Mouse (Mus musculus) megakaryocyte, adult 5-6 weeks (primary cell): ENCODE results near the gene Chn2. TPM values are rescaled to one million over a fixed set of nuclear protein-coding genes. Genes with fewer than 3 reads are reported as not detected.
A peak's percentile ranks its signal among the peaks of the same experiment; 100 is the strongest.

ENCODE experiments used
- ATAC-seq: 2 replicates; pipeline ENCODE4 v1.8.0; 2016; ENCODE audit warnings: mild to moderate bottlenecking, inconsistent platforms; ENCODE audit not compliant: poor library complexity, severe bottlenecking
- total RNA-seq, 2 experiments: library from RNA; stranded (forward) in 1 of 2; stranded (reverse) in 1 of 2; fragments of 153-499, 151-499 nt in 1 of 2; fragments of 221-1000, 200-1000 nt in 1 of 2; gene quantifications; 2 replicates each; pipeline versions ENCODE4 v1.2.3 to v1.2.4; 2015 to 2017

Gene Chn2
- total RNA-seq, 2 experiments from 2014 or later, result 21.0 to 21.5 TPM

DNA sequence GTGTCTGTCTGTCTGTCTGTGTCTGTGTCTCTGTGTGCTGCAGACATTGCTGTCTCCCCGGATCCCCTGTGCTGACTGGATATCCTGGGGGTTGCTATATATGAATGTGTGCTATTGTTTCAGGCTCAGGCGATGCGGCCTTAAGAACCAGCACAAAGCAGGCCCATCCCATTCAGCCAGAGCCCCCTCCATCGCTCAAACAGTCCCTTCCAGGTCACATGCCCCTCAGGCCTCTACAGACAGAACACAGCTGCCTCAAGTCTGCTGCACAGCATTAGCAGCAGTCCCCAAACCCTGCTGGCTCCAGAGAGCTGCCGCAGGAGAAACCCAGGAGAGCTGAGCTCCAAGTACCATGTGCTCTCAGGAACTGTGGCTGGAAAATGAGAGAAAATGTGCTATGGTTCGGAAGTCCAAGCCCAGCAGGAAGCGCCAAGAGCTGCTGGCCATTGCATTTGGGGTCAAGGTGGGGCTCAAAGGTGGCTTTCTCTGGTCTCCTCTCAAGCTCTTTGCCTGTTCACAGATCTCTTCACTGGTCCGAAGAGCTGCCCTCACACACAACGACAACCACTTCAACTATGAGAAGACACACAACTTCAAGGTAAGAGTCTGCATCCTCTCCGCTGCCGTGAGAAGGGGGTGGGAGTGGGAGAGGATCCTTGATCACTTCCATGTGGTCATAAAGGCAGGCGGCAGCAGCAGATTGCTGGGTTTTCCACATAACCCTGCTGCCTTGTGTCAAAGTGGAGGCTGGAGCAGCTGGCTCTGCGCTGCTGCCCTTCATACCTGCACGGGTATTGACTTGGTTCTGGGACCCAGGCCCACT, 233.4 kb downstream of the Chn2 start:
- ATAC-seq, result no peak

DNA sequence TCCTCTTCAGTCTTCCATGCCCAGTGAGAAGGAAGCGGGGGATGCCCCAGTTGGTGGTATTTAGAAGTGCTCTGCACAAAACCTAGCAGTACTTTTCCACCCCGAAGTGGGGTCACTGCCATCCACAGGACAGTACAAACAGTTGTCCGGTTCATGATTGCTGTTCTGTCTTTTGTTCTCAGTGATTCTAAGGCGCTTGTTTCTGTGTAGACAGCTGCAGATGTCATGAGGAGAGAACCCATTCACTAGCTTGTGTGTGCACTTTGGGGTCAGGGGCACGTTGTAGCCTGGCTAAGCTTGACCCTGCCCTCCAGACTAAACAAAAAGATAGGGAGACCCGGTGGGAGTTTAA, 234.0 kb downstream of the Chn2 start:
- ATAC-seq, result no peak

DNA sequence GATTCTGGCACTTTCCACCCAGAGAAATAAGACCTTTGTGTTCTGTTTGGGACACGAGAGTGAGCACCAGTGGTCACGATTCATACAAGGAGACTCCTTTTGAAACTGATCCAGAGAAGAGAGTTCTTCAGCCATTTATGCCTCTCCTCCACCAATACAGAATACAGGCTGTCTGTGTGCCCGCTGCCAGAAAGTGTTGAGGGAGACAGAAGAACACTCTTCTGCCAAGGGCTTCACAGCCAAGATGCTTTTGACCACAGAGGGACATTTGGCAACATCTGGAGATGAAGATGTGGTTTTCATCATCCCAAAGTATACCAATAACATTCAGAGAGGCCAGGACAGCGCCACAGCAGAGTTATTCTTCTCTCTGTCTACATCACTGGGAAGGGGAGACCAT, 237.9 kb downstream of the Chn2 start:
- no peak for ATAC-seq

DNA sequence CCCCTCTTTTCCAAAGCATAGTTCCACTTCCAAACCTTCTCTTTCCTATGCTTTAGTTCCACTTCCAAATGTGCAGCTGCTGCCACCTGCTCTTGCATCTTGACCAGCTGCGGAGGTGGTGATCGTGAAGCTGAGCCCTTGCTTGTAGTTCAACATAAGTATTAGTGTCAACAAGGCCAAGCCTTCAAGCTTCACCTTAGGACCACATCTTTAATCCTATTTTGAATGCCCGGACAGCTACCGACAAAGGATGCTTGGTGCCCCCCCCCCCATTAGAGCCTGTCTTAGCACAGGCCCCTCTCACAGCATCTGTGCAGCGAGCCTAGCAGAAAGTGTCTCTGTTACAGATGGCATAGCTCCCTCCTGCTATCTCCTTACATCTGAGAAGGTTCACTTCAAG, 238.5 kb downstream of the Chn2 start:
- ATAC-seq, result no peak

DNA sequence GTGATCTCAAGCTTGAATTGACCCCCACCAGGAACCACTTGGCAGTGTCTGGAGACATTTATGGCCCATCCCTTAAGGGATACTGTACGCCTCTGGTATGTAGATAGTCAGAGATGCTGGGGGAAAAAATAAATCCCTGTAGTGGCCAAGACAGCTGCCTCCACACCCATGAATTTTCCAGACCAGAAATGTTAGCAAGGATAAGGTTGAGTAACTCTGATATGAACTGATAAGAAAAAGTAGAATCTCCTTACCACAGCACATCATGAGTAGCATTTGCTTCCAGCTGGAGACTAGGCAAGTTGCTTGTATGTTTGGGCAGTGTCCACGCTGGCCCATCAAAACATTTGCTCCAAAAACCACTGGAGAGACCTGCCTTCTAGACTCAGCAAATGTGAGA, 239.3 kb downstream of the Chn2 start:
- no peak for ATAC-seq

DNA sequence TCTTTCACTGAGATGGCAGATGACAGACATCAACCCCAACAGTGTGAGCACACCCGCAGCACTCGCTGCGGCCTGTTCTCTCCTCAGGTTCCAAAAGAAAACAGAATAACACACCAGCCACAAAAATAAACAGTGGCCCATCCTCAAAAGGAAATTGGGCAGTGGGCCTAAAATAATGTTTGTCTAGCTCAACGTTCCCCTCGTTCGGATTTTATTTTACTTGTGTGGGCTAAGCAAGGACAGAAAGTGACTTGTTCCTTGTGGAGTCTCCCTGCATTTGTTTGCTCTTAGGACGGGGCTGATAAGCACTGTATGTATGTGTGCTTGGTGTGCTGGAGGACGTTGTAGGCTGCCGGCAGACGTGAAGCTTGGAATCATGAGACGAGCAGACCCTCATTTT, 240.0 kb downstream of the Chn2 start:
- no peak for ATAC-seq

DNA sequence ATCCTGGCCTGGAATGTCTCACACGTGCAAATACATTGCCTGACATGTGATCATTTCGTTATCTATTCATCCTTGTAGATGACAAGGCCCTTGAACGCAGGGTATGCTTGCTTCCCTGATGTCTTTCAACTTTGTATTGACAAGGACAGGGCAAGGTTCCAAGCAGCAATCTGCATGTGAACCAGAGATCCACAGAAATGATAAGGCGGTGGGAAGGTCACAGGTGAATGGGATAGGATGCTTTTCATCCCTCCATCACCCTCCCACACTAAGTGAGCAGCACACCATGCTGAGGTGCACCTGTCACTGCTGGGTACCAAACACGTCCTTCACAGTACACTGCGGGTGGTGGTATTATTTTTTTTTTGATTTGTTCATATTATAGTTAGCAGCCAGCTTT, 240.9 kb downstream of the Chn2 start:
- ATAC-seq, result no peak

DNA sequence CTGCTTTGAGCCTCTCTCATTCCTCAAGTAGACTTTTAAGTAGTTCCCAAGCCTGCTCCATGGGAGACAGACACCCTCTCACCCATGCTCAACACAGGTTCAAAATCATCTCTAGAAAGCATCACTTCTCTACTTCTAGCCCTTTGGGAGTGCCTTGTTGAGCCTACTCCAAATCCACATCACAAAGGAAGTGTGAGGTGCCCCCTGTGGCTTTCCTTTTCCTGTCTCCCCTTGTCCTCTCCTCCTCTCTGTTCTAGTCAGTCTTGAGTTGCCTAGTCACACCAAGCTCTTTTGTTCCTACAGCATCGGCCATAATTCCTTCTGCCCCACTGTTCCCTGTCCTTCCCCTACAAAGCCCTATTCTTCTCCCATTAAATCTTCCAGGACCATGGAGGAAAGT, 243.9 kb downstream of the Chn2 start:
- ATAC-seq, result no peak

DNA sequence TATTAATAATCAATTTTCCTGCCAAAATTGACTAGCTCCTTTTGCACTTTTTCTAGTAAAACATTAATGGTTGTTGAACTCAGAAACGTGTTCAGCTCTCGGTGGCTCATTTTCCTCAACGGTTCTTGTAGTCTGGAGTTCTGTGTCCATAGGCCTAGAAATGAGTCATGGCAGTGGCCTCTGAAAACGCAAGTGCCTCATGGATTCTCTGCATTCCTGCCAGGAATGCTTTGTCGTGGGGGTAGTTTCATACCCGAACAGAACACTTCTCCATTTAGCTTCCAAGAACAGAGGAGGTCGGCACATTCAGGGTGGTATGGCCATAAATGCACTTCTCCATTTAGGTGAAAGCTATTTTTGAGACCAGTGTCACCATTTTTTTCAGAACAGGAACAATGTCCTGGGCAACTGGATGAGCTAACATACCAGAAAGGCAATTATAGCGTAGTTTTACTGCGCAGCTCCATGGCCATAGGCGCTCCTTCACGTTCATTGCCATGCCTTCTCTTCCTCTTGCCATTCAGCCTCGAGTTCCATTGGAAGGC, 244.9 kb downstream of the Chn2 start:
- ATAC-seq, result peak; percentile 74

DNA sequence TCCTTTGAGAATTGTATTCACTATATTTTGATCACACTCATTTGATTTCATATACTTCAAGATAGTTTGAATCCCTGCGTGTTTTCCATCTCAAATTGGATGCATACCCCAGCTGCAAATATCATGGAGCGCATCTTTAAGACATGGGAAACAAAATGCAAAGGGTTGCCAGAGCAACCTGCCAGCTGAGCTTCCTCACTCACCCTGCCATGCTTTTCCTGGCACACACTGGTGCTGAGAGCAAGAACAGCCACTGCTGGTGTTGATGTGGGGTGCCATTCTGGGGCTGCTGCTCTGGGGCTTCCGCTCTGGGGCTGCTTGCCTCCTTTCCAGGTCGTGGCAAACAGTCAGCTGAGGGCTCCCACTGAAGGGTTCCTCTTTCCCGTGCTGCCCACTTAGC, 247.5 kb downstream of the Chn2 start:
- no peak for ATAC-seq

DNA sequence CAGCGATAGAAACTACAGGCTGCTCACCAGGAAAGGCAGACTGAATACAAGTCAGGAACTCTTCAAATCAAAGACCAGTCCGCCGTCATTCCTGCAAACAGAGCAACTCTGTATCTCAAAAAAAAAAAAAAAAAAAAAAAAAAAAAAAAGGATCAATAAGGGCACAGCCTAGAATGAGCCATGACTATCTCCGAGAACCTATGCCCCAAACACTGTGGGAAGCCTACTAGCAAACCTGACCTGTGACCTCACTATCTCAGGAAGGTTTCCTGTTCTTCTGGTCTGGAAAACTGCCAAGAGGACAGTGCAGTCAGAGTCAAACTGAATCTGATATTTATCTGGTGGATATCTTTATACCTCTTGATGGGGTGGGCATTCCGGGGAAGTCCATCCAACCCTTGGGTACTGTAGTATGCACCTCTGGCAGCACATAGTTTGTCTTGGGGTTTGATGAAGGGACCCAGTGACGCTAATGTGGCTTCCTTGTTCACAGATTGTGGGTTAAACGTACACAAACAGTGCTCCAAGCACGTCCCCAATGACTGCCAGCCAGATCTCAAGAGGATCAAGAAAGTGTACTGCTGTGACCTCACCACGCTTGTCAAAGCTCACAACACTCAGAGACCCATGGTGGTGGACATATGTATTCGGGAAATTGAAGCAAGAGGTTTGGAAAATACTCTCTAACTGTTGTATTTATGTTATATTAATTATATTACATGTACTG, 250.6 kb downstream of the Chn2 start:
- ATAC-seq, result no peak

DNA sequence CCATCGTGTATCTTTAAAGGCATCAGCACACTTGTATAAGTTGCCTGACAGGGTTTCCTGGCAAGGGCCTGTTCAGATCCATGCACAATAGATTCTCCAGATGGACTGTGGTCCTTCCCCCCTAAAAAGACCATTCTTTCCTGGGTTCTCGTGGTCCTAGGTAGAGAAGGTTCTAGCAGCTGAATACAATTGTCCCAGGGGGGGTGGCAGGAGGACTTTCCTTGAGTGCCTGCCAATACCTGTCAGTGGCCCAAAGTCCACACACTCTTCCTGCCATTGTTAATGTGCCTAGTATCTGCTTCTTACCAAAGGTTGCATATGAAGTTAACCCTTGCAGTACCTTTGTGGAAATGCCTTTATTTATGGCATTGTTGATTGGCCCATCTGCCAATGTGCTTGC, 257.9 kb downstream of the Chn2 start:
- no peak for ATAC-seq

DNA sequence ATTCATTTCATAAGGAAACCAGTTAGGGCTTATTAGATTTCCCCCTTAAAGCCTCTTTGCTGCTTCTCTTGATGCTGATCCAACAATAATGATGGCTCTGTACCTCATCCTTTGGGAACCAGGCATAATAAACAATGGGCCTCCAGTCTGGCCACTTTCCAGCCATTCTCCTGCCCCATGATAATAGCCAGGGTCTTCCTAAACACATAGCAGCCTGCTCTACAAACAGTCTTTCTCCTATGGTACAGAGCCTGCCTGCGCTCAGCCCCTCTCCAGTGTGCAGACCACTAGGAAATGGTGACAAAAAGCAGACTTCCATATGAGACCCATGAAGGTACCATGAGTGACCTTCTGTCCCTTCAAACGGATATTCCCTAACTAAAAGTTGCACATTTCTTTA, 260.1 kb downstream of the Chn2 start:
- no peak for ATAC-seq

DNA sequence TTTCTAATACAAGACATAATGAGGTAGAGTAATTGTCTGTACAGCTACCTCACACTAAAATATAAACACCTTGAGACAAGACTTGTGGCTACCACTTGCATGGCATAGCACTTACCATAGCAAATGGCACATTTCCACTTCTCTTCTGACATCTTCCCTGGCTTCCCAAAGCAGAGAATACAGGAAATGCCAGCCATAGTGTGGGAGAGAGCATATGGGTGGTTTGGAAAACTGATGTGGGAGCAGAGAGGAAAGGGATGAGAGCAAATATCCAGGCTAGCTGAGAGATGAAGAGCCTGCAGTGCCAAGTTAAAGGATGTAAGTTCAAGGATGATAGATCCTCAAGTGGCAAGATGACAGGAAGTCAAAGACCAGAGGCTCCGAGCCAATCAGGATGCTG, 266.4 kb downstream of the Chn2 start:
- no peak for ATAC-seq

DNA sequence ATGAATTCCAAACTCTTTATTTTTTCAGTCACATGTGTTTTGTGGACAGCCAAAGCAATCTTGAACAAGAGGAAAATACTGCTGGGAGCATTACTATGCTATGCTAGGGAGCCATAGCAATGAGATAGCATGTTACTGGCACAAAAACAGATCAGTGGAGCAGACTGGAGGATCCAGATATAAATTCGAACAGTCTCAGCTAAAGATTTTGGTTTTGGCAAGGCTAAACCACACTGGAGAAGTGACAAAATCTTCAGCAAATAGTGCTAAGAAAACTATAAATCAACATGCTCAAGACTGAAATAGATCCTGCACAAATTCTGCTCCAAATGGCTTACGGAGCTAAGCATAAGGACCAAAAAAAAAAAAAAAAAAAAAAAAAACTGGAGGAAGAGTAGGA, 273.7 kb downstream of the Chn2 start:
- no peak for ATAC-seq

DNA sequence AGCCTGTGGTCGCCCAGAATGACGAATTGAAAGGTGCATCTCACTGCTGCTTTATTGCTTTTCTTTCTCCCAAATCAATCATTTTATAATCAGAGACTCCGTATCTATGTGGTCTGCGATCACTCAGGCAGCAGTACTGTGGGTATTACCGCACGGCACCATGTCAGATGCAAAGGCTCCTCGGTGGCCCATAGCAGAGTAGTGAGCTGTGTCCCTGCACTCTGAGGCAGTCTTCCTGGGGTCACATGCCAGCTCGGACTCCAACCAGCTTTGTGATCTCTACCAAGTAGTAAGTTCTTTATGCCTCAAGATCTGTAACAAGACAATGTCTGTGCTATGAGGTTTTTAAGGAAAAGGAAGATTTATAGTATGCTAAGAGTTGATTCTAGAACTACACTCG, 279.3 kb downstream of the Chn2 start:
- ATAC-seq, result no peak

DNA sequence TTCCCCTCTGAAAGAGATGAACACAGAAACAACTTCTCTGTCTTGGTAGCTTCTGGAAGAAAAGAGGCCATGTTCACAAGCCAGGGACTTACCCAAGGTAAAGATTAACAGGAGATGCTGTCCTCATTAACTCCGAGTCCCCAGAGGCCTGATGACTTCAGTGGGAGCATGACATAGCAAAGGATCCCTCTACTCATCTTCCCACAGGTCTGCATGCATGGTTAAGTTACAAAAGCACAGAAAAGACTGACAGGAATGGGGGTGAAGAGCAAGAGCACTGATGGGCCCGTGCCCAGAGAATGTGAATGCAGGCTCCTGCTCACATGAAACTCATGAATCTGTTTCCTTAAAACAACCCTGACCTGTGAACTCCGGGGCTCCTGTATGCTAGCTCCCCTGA, 279.8 kb downstream of the Chn2 start:
- ATAC-seq, result no peak

DNA sequence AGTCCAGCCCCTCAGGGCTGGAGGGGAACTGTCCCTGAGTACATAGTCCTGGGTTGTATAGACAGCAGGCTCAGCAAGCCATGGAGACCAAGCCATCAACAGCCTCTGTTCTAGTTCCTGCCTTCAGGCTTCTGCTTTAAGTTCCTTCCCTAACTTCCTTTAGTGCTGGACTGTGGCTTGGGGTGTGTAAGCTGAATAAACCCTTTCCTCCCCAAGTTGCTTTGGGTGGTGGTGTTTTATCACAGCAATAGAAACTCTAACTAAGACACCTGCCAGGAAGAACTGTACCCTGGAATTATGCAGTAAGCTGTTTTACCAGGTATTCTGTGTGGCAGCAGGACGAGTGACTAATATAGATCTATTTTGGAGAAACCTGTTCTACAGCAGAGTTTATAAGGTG, 280.9 kb downstream of the Chn2 start:
- no peak for ATAC-seq

DNA sequence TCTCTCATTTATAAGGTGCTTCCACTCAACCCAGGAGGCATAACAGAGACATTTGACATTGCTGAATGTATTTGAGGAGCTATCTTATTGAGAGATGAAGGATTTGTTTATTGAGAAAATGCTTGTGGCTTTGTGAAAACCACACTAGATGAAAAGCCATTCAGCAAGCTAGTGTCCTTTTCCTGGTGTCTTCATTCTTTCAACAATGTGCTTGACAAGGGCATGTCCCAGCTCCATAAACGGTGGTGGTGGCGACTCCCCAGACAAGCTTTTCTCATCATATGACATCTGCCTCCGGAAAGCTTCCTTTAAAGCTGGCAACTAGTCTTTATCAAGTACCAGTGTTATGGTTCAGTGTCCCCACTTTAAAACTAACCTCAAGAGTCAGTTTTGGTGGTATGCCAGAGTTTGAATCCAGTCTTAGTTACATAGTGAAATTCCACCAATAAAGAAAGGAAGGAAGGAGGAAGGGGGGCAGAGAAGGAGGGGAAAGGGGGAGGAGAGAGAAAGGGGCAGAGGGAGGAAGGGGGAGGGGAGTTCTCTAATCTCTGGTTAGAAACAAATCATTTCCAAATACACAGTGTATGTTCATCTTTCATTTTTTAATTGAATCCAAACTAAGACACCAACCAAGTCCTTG, 286.0 kb downstream of the Chn2 start, which contains the start of gene Prr15:
Gene Prr15, plus strand, starts transcription at position 590 of the 640 bp plus-strand sequence.
- no peak for ATAC-seq

DNA sequence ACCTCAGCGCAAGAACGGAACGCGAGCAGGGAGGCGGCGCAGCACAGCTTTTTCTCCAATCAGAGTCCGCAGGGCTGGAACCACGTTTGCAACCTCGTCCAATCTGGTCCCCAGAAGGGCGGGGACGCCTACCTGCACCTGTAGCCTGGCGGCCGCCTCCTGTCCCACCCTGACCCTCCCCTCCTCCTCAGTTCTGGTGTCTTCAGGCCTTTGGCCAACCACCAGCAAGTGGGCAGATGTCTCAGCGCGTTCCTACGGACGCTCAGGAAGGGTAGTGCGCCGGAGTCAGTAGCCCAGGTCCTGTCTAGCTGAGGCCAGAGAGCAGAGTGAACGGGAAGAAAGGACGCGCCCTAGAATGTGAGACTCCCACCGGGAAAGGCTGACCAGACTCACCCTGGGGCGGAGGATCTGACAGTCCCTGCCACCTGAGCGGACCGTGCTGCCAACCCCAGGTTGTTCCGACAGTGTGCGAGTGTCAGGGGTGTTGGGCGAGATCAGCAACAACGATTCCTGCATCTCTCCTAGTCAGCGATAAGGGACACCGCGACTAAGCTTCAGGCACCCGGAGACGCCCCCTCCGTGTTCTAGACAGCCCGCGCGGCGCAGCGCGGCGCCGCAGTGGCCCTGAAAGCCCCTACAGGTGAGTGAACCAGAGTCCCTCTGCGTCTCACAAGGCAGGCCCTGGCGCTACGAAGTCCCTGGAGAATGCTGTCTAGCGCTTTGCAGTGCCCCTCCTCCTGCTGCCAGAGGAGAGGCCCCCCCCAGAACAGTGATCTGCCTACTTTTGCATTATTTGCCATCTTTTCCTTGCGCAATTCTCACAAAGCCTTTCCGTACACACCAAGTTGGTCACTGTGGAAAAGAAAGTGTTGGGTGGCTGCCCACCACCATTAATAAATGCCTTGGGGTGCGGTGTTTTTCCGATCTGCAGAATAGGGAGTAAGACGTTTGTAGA, 287.6 kb downstream of the Chn2 start:
- ATAC-seq, result 0 out of 2 replicates have a peak, but pooled peaks have one; percentile 10

DNA sequence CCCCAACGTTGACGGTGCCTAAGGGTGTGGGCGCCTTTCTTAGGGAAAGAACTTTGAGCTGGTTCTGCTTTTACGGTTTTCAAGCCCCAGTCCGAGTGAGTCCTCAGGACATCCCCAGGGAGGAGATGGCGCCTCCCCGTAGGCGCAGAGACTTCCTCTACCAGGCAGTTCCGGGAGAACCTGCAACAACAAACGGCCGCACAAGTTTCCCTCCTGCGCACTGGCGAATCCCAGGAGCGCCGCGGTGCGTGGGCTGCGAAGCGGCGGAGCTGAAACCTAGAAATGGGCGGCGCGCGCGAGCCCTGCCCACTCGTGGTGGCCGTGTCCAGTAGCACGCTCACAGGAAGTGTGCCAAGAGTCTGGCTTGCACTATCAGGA, 288.3 kb downstream of the Chn2 start:
- ATAC-seq, result peak; percentile 64
